Mouse (Mus musculus) mesoderm, embryonic 11.5 days (tissue): Measurements from ENCODE around the gene Gpatch2l.
A peak's percentile ranks its signal among the peaks of the same experiment; 100 is the strongest.

Experiments used
- DNase-seq: peaks from one replicate; pipeline ENCODE4 v3.0.0-alpha.2; 2012; ENCODE audit warnings: low read depth, low spot score

Gene Gpatch2l

GRCm38 (mm10) chr12:86276895-86277294, 35.2 kb downstream of the Gpatch2l start:
- DNase-seq, result no peak

GRCm38 (mm10) chr12:86280000-86280399, 38.3 kb downstream of the Gpatch2l start:
- DNase-seq, result peak; percentile 30

- DNase-seq, result no peak
Measured at GRCm38 (mm10) chr12:86285704-86286103, 44.0 kb downstream of the Gpatch2l start.

GRCm38 (mm10) chr12:86297450-86297849, 55.8 kb downstream of the Gpatch2l start:
- no peak for DNase-seq

GRCm38 (mm10) chr12:86302973-86303372, 61.3 kb downstream of the Gpatch2l start:
- no peak for DNase-seq

- DNase-seq, result no peak
Measured at GRCm38 (mm10) chr12:86305045-86305444, 63.4 kb downstream of the Gpatch2l start.

GRCm38 (mm10) chr12:86305635-86306243, 64.1 kb downstream of the Gpatch2l start:
- no peak for DNase-seq

GRCm38 (mm10) chr12:86309474-86309873, 67.8 kb downstream of the Gpatch2l start:
- no peak for DNase-seq

GRCm38 (mm10) chr12:86309902-86310301, 68.2 kb downstream of the Gpatch2l start:
- no peak for DNase-seq

GRCm38 (mm10) chr12:86320629-86321028, 79.0 kb downstream of the Gpatch2l start:
- no peak for DNase-seq

GRCm38 (mm10) chr12:86324297-86324696, 82.6 kb downstream of the Gpatch2l start:
- no peak for DNase-seq

GRCm38 (mm10) chr12:86329813-86330212, 88.2 kb downstream of the Gpatch2l start:
- DNase-seq, result no peak

GRCm38 (mm10) chr12:86330684-86331083, 89.0 kb downstream of the Gpatch2l start:
- DNase-seq, result no peak

- peak; percentile 20 for DNase-seq
Measured at GRCm38 (mm10) chr12:86331248-86331647, 89.6 kb downstream of the Gpatch2l start.

GRCm38 (mm10) chr12:86336209-86336608, 94.6 kb downstream of the Gpatch2l start:
- no peak for DNase-seq

GRCm38 (mm10) chr12:86336887-86337286, 95.2 kb downstream of the Gpatch2l start:
- no peak for DNase-seq
